In genomic region chr10:81302288-81302687, GRCm38 (mm10) we compare ENCODE assay signal across 8 mouse cellular contexts. TPM values are rescaled to one million over a fixed set of nuclear protein-coding genes. Genes with fewer than 3 reads are reported as not detected.
A peak's percentile ranks its signal among the peaks of the same experiment; 100 is the strongest.
DNase-seq lines count a peak whose midpoint lies in the region; ATAC-seq lines count a peak whose summit lies in the region.

No protein-coding gene starts in this region.

- 44% methylated on average over 4 of the region's 4 CpGs for WGBS in heart, embryonic 14.5 days
- 60% methylated on average over 4 of the region's 4 CpGs for WGBS in neural tube, embryonic 13.5 days
- 50% methylated on average over 4 of the region's 4 CpGs for WGBS in intestine, embryonic 16.5 days

- peak overlapping the region; percentile 8 to 74 for H3K27ac ChIP-seq in heart, embryonic 14.5 days (replicated peaks in 1 of 2; ENCODE audit: control insufficient read depth in 1 of 2, insufficient read depth in 1 of 2, low read depth in 2 of 2, low read length in 2 of 2)
- peak overlapping the region; percentile 24 for H3K27ac ChIP-seq in neural tube, embryonic 13.5 days (replicated peaks)
- peak overlapping the region; percentile 40 for H3K27ac ChIP-seq in intestine, embryonic 16.5 days (ENCODE audit: low read length)

- H3K36me3 ChIP-seq in heart, embryonic 14.5 days (ENCODE audit: control insufficient read depth, insufficient read depth, low read length): peaks cover 18% of the 10 kb centered on the region
- H3K36me3 ChIP-seq in neural tube, embryonic 13.5 days: peaks cover 18% of the 10 kb centered on the region
- H3K36me3 ChIP-seq in intestine, embryonic 16.5 days (ENCODE audit: control insufficient read depth, insufficient read depth, low read length): peaks cover 10% of the 10 kb centered on the region

- peak overlapping the region; percentile 48 for H3K4me2 ChIP-seq in heart, embryonic 14.5 days (ENCODE audit: low read length)
- H3K4me2 ChIP-seq in neural tube, embryonic 13.5 days: no peak overlapping the region
- no peak overlapping the region; the same call in 1 of the 2 replicates for H3K4me2 ChIP-seq in intestine, embryonic 16.5 days (ENCODE audit: low read depth, low read length)

- H3K4me1 ChIP-seq in heart, embryonic 14.5 days (ENCODE audit: control insufficient read depth in 2 of 2, insufficient read depth in 2 of 2, low read length in 2 of 2): peaks cover 47 to 68% of the 10 kb centered on the region in 2 experiments
- peaks cover 43% of the 10 kb centered on the region for H3K4me1 ChIP-seq in neural tube, embryonic 13.5 days (replicated peaks)
- H3K4me1 ChIP-seq in intestine, embryonic 16.5 days (ENCODE audit: control insufficient read depth, insufficient read depth, low read length): peaks cover 64% of the 10 kb centered on the region

- H3K9ac ChIP-seq in heart, embryonic 14.5 days (ENCODE audit: low read length): peak overlapping the region; percentile 55
- peak overlapping the region; percentile 0; the same call in 1 of the 2 replicates for H3K9ac ChIP-seq in neural tube, embryonic 13.5 days
- H3K9ac ChIP-seq in intestine, embryonic 16.5 days (ENCODE audit: low read depth, low read length): peak overlapping the region; percentile 53

- intact Hi-C loops in heart, postnatal 14 days (cut with DNase I): no loop called here
- intact Hi-C loops in left cerebral cortex, postnatal 14 days (cut with DNase I): no loop called here

- no peaks in the 10 kb centered on the region for H3K27me3 ChIP-seq in heart, embryonic 14.5 days (ENCODE audit: control insufficient read depth, insufficient read depth, low read length)
- no peaks in the 10 kb centered on the region for H3K27me3 ChIP-seq in neural tube, embryonic 13.5 days
- H3K27me3 ChIP-seq in intestine, embryonic 16.5 days (replicated peaks; ENCODE audit: control insufficient read depth, insufficient read depth, low read length): no peaks in the 10 kb centered on the region

- no peaks in the 10 kb centered on the region for H3K9me3 ChIP-seq in heart, embryonic 14.5 days (ENCODE audit: control insufficient read depth, low read length)
- no peaks in the 10 kb centered on the region for H3K9me3 ChIP-seq in neural tube, embryonic 13.5 days
- H3K9me3 ChIP-seq in intestine, embryonic 16.5 days (ENCODE audit: control insufficient read depth, low read length): no peaks in the 10 kb centered on the region

- no peak for DNase-seq in heart, postnatal 14 days
- DNase-seq in neural tube, embryonic 10.5 days (ENCODE audit: extremely low spot score, low spot score): no peak
- DNase-seq in left cerebral cortex, postnatal 14 days (ENCODE audit: low spot score in 2 of 2): no peak
- DNase-seq in Muller cell, postnatal 12 days (ENCODE audit: inconsistent ontology term): no peak

- no peak for ATAC-seq in heart, embryonic 14.5 days (ENCODE audit: insufficient number of reproducible peaks, insufficient read depth, low FRiP score, low read depth)
- ATAC-seq in neural tube, embryonic 13.5 days (ENCODE audit: low read depth): no peak
- ATAC-seq in intestine, embryonic 16.5 days: no peak
- ATAC-seq in frontal cortex, adult (ENCODE audit: low TSS enrichment): no peak

- no peak overlapping the region for H3K4me3 ChIP-seq in heart, embryonic 14.5 days (ENCODE audit: control insufficient read depth in 1 of 2, insufficient read depth in 1 of 2, low read depth in 1 of 2, low read length in 2 of 2)
- H3K4me3 ChIP-seq in neural tube, embryonic 13.5 days: no peak overlapping the region
- H3K4me3 ChIP-seq in intestine, embryonic 16.5 days (ENCODE audit: low read length): no peak overlapping the region

RNA-seq across cellular contexts. Expression of gene Pip5k1c, which starts 9.5 kb away (rescaled TPM):
- polyA plus RNA-seq in heart, embryonic 14.5 days (2014; fragmentation: Nextera tagmentation; extraction: Ambion mirVana): 31.4 and 33.7 TPM in 2 replicates
- total RNA-seq in heart, postnatal 14 days (2021): 10 to 100 TPM; 34.8 to 36.7 TPM
- polyA plus RNA-seq in neural tube, embryonic 13.5 days (2015; fragmentation: Nextera tagmentation; extraction: Ambion mirVana): 99.3 and 102 TPM in 2 replicates
- 35.4 and 40.5 TPM in 2 replicates for polyA plus RNA-seq in intestine, embryonic 16.5 days (2015; fragmentation: Nextera tagmentation; extraction: Ambion mirVana)
- total RNA-seq in left cerebral cortex, postnatal 14 days (2021): 100 to 1,000 TPM; 391 to 396 TPM

RNA-seq across cellular contexts. Expression of gene Tjp3, which starts 10.9 kb away (rescaled TPM):
- 1.8 and 2.2 TPM in 2 replicates for polyA plus RNA-seq in heart, embryonic 14.5 days (2014; fragmentation: Nextera tagmentation; extraction: Ambion mirVana)
- total RNA-seq in heart, postnatal 14 days (2021): under 1 TPM; 0.14 to 0.34 TPM
- polyA plus RNA-seq in neural tube, embryonic 13.5 days (2015; fragmentation: Nextera tagmentation; extraction: Ambion mirVana): 2.3 and 3.3 TPM in 2 replicates
- polyA plus RNA-seq in intestine, embryonic 16.5 days (2015; fragmentation: Nextera tagmentation; extraction: Ambion mirVana): 53.2 and 56.6 TPM in 2 replicates
- under 1 TPM; 0.15 to 0.47 TPM for total RNA-seq in left cerebral cortex, postnatal 14 days (2021)

RNA-seq across cellular contexts. Expression of gene Cactin, which starts 18.6 kb away (rescaled TPM):
- polyA plus RNA-seq in heart, embryonic 14.5 days (2014; fragmentation: Nextera tagmentation; extraction: Ambion mirVana): 16.6 and 16.9 TPM in 2 replicates
- 10 to 100 TPM; 15.6 to 17.8 TPM for total RNA-seq in heart, postnatal 14 days (2021)
- 32.5 and 42.5 TPM in 2 replicates for polyA plus RNA-seq in neural tube, embryonic 13.5 days (2015; fragmentation: Nextera tagmentation; extraction: Ambion mirVana)
- polyA plus RNA-seq in intestine, embryonic 16.5 days (2015; fragmentation: Nextera tagmentation; extraction: Ambion mirVana): 28.7 and 29.0 TPM in 2 replicates
- 10 to 100 TPM; 25.1 to 27.2 TPM for total RNA-seq in left cerebral cortex, postnatal 14 days (2021)

RNA-seq across cellular contexts. Expression of gene Tbxa2r, which starts 26.2 kb away (rescaled TPM):
- 9.5 and 11.3 TPM in 2 replicates for polyA plus RNA-seq in heart, embryonic 14.5 days (2014; fragmentation: Nextera tagmentation; extraction: Ambion mirVana)
- total RNA-seq in heart, postnatal 14 days (2021): 1 to 10 TPM; 5.3 to 7.9 TPM
- polyA plus RNA-seq in neural tube, embryonic 13.5 days (2015; fragmentation: Nextera tagmentation; extraction: Ambion mirVana): 4.5 and 4.8 TPM in 2 replicates
- polyA plus RNA-seq in intestine, embryonic 16.5 days (2015; fragmentation: Nextera tagmentation; extraction: Ambion mirVana): 21.2 and 21.3 TPM in 2 replicates
- total RNA-seq in left cerebral cortex, postnatal 14 days (2021): 1 to 10 TPM; 1.3 to 1.5 TPM

RNA-seq across cellular contexts. Expression of gene Apba3, which starts 35.5 kb away (rescaled TPM):
- 38.8 and 39.8 TPM in 2 replicates for polyA plus RNA-seq in heart, embryonic 14.5 days (2014; fragmentation: Nextera tagmentation; extraction: Ambion mirVana)
- total RNA-seq in heart, postnatal 14 days (2021): 10 to 100 TPM; 85.5 to 97.2 TPM
- 33.7 and 36.1 TPM in 2 replicates for polyA plus RNA-seq in neural tube, embryonic 13.5 days (2015; fragmentation: Nextera tagmentation; extraction: Ambion mirVana)
- 72.2 and 83.1 TPM in 2 replicates for polyA plus RNA-seq in intestine, embryonic 16.5 days (2015; fragmentation: Nextera tagmentation; extraction: Ambion mirVana)
- 10 to 100 TPM; 34.8 to 35.8 TPM for total RNA-seq in left cerebral cortex, postnatal 14 days (2021)

Comparison
In these comparisons a context has a peak if more than half of its experiments do, and no peak if none do; other contexts are left out.
1. H3K9ac ChIP-seq: peak in every context shown above with its lines; median percentile 55 in heart, embryonic 14.5 days; 53 in intestine, embryonic 16.5 days; 0 in neural tube, embryonic 13.5 days.
2. RNA of gene Tjp3, which starts 10.9 kb away (polyA plus RNA-seq): 53.2 to 56.6 TPM in intestine, embryonic 16.5 days; 2.3 to 3.3 TPM in neural tube, embryonic 13.5 days and 1.8 to 2.2 TPM in heart, embryonic 14.5 days; every median in the first group is over 10 times any median in the second.
3. Peak in every context shown above with its lines, with median percentiles within 50 percentile points of each other: H3K27ac ChIP-seq.